Comparison of ENCODE assay signal across 8 mouse cellular contexts in the genomic region with DNA sequence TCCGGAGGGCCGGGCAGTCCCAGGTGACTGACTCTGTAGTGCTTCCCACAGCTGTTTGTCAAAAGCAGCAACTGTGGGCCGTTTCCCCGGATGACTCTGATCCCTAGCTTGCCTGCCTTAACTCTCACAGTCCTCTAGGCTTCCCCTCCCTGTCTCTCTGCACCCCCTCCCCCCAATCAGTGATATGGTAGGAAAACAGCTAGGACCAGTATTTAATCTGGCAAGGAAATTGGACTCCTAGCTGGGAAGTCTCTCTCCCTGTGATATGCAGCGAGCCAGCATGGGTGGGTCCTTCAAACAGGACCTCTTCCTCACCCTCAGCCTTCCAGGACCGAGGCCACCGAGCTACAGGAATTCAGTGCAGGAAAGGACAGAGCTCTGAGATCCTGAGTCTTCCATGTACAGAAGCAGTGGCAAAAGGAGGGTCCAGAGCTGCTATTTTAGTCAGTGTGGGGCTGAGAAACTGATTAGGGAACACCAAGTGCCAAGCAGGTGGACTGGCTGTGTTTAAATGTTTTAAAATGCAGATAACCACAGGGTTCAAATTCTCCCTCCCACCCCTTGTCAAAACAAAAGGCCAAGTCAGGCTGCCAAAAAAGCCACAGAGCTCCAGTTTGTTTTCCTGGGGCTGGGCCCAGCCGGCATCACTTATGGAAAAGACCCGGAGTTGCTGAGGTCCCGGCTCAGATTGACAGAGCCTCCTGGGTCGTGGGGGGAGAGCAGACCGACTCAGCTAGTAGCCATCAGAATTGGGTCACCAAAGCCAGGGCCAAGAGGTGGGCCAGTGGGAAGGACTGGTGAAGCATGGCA. TPM values are rescaled to one million over a fixed set of nuclear protein-coding genes. Genes with fewer than 3 reads are reported as not detected.
DNase-seq lines count a peak whose midpoint lies in the region; ATAC-seq and TF ChIP-seq lines count a peak whose summit lies in the region.

No protein-coding gene starts in this region.

- TF ChIP-seq CTCF in kidney, adult 2 months (conservative IDR thresholded peaks at IDR 0.05; ENCODE audit: insufficient read depth, insufficient read length, low read depth, low read length) = no peak; the same call in 1 of the 2 replicates

- no peak for TF ChIP-seq POLR2A in kidney, adult 2 months (IDR thresholded peaks at IDR 0.05; ENCODE audit: low read depth, low read length)

- H3K27ac ChIP-seq in kidney, adult 2 months (ENCODE audit: insufficient read depth, low read depth, low read length) = peak overlapping the region; percentile 94

- no peaks in the 10 kb centered on the region for H3K27me3 ChIP-seq in kidney, adult 2 months (replicated peaks; ENCODE audit: control insufficient read depth, insufficient read depth, low read length)

- 21% methylated on average over 12 of the region's 12 CpGs for WGBS in kidney, adult 2 months

- no peak overlapping the region for H3K4me3 ChIP-seq in kidney, adult 2 months (ENCODE audit: insufficient read depth, low read depth, low read length)

- H3K36me3 ChIP-seq in kidney, adult 2 months (ENCODE audit: control insufficient read depth, insufficient read depth, low read length) = no peaks in the 10 kb centered on the region; the same call in 1 of the 2 replicates

- peaks cover 51% of the 10 kb centered on the region for H3K4me1 ChIP-seq in kidney, adult 2 months (ENCODE audit: control insufficient read depth, insufficient read depth, low read length)

- ATAC-seq in erythroblast, adult 5-6 weeks (replicated peaks; ENCODE audit: low FRiP score, poor library complexity, severe bottlenecking) = no peak
- no peak for ATAC-seq in granulocyte monocyte progenitor cell, adult 5-6 weeks (replicated peaks; ENCODE audit: poor library complexity, severe bottlenecking)

- peak; percentile 46 to 61 for DNase-seq in adrenal gland, postnatal 36 days
- DNase-seq in adrenal gland, adult 18-20 months (ENCODE audit: low spot score in 2 of 2) = no peak
- peak; percentile 65 for DNase-seq in adipocyte (ENCODE audit: low spot score)
- DNase-seq in heart, adult 11 months = peak; percentile 98
- DNase-seq in kidney, adult 2 months = peak; percentile 82
- DNase-seq in lung, postnatal 10 days = peak; percentile 60

RNA-seq across cellular contexts. Expression of gene Cyp17a1, which starts 28.0 kb away (rescaled TPM):
- 10 to 100 TPM in 1 of 2 experiments, 1 to 10 TPM in 1; 1.9 to 10.5 TPM for total RNA-seq in adrenal gland, postnatal 36 days (2021)
- 1 to 10 TPM; 2.1 to 4.8 TPM for total RNA-seq in adrenal gland, adult 18-20 months (2021)
- polyA plus RNA-seq in kidney, adult 2 months (2012; rRNA removed) = 0.27 and 0.29 TPM in 2 replicates
- not detected in 2 replicates for total RNA-seq in erythroblast, adult 5-6 weeks (2015; ENCODE audit: low replicate concordance)
- not detected in 2 replicates for total RNA-seq in erythroblast, adult 5-6 weeks (2017; ENCODE audit: low replicate concordance)
- not detected in 2 replicates for total RNA-seq in granulocyte monocyte progenitor cell, adult 5-6 weeks (2014; fragmentation: Nextera tagmentation)
- not detected in 2 replicates for total RNA-seq in granulocyte monocyte progenitor cell, adult 5-6 weeks (2017)

RNA-seq across cellular contexts. Expression of gene Borcs7, which starts 44.7 kb away (rescaled TPM):
- 10 to 100 TPM; 14.4 to 16.8 TPM for total RNA-seq in adrenal gland, postnatal 36 days (2021)
- total RNA-seq in adrenal gland, adult 18-20 months (2021) = 10 to 100 TPM; 11.4 to 13.4 TPM
- 4.8 and 6.0 TPM in 2 replicates for polyA plus RNA-seq in kidney, adult 2 months (2012; rRNA removed)
- 0.63 TPM in 1 of 2 replicates, not detected in the other for total RNA-seq in erythroblast, adult 5-6 weeks (2015; ENCODE audit: low replicate concordance)
- 0.28 and 0.85 TPM in 2 replicates for total RNA-seq in erythroblast, adult 5-6 weeks (2017; ENCODE audit: low replicate concordance)
- total RNA-seq in granulocyte monocyte progenitor cell, adult 5-6 weeks (2014; fragmentation: Nextera tagmentation) = 9.6 and 12.5 TPM in 2 replicates
- 5.4 TPM in 2 replicates for total RNA-seq in granulocyte monocyte progenitor cell, adult 5-6 weeks (2017)

RNA-seq across cellular contexts. Expression of gene Wbp1l, which starts 46.1 kb away (rescaled TPM):
- 100 to 1,000 TPM; 131 to 170 TPM for total RNA-seq in adrenal gland, postnatal 36 days (2021)
- 100 to 1,000 TPM in 1 of 2 experiments, 10 to 100 TPM in 1; 86.9 to 179 TPM for total RNA-seq in adrenal gland, adult 18-20 months (2021)
- polyA plus RNA-seq in kidney, adult 2 months (2012; rRNA removed) = 60.1 and 60.3 TPM in 2 replicates
- total RNA-seq in erythroblast, adult 5-6 weeks (2015; ENCODE audit: low replicate concordance) = 5.2 and 7.9 TPM in 2 replicates
- total RNA-seq in erythroblast, adult 5-6 weeks (2017; ENCODE audit: low replicate concordance) = 8.2 and 9.8 TPM in 2 replicates
- total RNA-seq in granulocyte monocyte progenitor cell, adult 5-6 weeks (2014; fragmentation: Nextera tagmentation) = 19.7 and 25.6 TPM in 2 replicates
- total RNA-seq in granulocyte monocyte progenitor cell, adult 5-6 weeks (2017) = 20.2 and 23.5 TPM in 2 replicates

Comparison
In these comparisons a context has a peak if more than half of its experiments do, and no peak if none do; other contexts are left out.
1. DNase-seq: peak in adrenal gland, postnatal 36 days (2 of 2), adipocyte (single experiment), heart, adult 11 months (single experiment), kidney, adult 2 months (single experiment) and lung, postnatal 10 days (single experiment); none in adrenal gland, adult 18-20 months (0 of 2).